Mouse (Mus musculus) cerebellum, postnatal 14 days (tissue): ENCODE measurements at regions not wholly inside any gene's neighbourhood (a gene's known extent, or its start where the extent isn't known, plus 50 kb on each side); places are given as distances from the start of the nearest gene placed in this dataset.

Source experiments
- DNase-seq, 2 experiments: peaks; one replicate each; pipeline ENCODE4 v3.0.0; 2021; ENCODE audit warnings: mixed read lengths in 2 of 2

DNA sequence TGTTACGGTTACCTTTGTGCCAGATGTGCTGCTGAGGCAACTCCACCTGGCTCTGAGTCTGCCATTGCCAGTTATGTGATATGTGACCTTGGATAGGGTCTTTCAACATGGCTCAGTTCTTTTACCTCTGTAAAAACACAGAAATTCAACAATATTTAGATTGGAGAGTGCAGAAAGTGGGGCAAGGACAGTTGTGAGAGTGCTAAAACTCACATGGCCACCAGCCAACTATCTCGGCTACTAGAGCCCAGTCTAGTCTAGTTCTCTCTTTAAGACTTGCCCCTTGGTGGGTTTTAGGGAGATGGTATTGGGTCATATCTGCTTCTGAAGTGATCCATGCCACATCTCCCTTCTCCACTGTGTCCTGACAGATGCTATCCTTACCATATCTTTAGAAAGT is 233.0 kb downstream of the Phf14 start:
- DNase-seq = no peak

DNA sequence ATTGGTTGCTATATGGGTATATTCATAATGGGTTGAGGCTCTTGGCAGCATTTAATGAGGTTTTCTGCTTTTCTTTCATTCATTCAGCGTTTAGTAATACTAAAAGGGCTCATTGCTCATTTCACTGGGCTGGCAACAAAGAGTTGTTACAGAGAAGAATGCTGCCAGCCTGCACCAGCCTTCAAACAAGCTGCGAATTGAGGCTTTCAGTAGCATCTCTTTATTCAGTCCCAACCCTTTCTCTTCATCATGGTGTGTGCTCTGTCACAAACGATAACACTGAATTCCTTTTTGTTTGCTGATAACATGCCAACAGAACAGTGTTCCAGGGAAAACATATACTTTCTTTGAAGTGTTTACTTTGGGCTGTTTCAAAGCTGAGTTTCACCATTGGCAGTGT is 237.6 kb downstream of the Phf14 start:
- DNase-seq = no peak

DNA sequence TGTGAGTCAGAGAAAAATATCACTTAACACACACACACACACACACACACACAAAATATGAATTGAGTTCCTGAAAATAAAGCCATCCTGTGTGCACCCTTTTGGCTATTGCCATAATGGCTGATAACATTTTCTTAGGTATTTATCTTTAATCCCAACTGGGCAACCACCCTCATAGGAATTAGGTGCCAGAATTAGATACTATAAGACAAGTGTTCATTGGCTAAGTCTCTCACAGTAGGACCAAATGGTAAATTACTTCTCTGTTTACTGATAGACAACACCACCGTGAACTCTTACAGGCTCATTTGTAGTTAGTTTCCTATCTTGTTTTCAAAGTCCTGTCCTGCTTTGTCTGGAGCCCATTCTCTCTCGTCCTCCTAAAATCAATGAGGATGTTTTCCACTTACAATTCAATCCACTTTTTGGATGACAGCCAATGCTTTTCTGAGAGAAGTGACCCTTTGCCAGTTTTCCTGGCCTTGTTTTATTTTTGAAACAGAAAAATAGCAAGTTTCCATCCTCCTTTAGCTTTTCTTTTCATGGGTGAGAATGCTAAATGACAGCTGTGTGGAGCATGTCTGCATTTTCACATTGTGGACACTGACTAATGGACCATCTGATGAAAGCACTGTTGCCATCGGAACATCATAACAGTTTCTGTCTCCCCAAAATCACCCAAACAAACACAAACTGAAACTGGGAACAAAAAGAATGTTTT is 243.2 kb downstream of the Phf14 start:
- no peak for DNase-seq

DNA sequence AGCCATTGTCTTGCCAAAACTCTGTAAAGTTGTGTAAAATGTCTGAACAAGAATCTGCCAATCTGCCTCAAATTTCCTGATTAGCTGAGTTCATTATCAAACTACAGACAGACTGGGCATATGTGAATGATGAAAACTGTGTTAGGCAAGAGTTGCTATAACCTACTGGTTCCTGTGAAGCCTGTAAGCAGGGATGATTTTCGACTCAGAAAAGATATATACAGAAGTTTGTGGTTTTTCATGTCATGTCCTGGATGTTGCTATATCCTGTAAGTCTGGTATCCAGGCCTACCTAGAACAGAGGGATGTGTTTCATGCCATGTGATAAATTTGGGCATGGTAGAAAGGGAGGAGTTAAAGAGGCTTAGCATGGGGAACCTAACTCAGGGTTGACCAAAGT is 256.4 kb downstream of the Phf14 start:
- DNase-seq = no peak

DNA sequence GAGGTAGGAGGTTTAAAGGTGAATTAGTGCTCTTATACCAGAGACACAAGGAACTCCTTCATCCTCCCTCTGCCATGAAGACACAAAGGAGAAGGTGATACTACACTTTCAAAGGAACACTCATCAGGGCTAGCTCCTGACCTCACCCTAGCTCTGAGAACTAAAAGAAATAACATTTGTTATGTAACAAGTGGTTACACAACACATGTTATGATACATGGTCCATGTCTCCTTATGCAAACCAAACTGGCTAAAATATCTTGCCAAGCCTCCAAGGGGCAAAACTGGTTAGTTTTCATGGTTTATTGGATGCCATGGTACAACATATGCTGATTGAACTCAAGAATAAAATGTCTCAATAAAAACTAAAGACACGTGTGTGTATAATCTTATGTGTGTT is 260.9 kb downstream of the Phf14 start:
- DNase-seq = peak in 1 of 2 experiments; percentile 11

DNA sequence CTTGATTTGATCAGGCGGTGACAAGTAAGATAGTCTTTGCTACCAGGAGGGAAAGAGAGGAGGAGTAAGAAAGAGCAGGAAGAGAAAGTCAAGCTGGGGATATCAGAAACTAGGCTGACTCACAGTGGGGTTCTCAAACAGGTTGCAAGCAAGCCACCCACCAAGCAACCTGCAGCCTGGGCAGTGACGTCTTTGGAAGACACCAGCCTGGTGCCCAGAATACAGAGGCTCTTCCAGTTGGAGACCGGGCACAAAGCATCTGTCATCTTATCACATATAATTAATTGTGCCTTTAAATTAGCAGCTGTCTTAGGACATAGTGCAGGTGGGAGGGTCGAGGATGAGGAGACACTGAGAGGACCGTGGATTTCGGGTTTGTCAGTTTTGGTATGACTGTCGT is 261.8 kb downstream of the Phf14 start:
- DNase-seq = peak; percentile 60 to 66

DNA sequence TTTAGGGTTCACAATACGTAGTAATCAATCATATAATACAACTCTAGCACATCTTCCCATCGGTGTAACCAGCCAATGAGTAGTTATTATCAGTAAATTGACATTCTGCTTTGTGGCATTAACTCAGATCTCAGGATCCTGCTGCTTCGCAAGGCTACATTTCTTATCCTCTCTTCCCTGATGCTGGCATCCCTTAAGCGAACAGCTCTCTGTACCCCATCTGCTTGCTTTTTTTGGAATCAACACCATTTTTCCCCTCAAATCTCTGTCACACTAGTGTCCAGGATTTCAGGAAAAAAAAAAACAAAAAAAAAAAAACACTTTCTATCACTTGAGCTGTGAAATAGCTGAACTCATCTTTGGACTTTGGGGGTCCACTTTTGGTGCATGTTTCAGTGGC is 263.1 kb downstream of the Phf14 start:
- no peak for DNase-seq

DNA sequence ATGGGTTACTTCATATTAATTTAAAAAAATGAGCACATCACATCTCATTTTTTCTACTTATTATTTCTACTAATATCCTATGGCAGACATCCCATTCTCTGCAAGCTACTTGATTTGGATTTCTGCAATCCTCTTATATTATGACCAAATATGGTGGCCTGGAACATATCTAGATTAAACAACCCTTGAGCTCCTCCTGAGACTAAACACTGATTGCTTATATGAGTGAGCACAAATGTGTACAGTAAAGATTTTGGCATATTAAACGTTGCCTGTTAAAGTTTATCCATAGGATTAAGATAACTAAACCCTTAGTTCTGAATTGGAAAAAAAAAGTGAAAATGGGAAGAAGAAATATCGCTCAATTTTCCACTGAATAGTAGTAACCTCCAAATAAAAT is 263.6 kb downstream of the Phf14 start:
- DNase-seq = no peak

DNA sequence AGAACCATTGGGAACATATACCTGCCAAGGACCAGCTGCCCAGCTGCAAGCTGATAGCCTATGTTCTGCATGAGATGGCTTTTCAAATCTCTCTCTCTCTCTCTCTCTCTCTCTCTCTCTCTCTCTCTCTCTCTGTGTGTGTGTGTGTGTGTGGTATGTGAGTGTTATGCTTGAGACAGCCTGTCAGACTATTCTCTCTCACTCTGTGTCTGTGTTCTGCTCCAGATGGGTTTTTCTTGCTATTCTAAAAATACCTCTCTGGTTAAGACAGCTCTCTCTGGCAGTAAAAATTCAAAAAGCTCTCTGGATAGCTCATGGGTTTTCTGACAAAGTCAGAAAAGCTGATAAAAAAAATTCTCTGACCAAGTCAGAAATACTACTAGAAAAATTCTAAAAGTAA is 270.4 kb downstream of the Phf14 start:
- no peak for DNase-seq

DNA sequence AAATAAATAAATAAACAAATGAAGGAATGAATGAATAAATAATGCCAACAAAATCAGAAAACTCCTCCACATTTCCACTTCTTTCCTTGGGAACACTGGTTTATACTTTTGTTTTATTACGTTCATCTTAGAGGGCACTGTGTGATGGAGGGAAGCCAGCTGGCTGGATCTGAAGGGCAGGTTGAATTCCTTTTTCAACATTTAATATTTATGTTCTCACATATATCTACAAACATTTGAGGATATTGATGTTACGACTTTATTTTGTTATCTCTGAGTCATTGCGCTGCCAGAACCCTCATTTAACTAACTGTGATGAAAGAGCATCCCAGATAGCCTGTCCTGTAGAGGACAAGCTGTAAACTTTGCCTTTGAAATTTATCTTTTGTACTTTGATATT is 273.3 kb downstream of the Phf14 start:
- no peak for DNase-seq

DNA sequence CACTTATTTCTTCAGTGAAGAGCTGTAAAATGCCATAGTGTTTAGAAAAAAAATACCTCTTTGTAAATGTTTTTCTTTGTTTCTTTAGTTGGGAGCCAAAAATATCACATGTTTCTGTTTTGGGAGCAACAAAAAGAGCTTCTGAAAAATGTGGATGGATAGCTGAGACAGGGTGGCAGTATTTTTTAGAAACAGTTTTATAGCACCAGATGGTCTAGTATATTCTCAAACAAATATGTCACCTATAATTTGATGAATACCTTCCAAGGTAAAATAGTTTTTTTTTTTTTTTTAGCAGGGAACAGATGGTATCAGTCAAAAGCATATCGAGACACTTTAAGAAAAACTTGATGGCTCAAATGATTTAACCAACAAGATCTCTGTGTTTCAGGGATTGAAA is 302.6 kb downstream of the Phf14 start:
- peak in 1 of 2 experiments; percentile 1 for DNase-seq

DNA sequence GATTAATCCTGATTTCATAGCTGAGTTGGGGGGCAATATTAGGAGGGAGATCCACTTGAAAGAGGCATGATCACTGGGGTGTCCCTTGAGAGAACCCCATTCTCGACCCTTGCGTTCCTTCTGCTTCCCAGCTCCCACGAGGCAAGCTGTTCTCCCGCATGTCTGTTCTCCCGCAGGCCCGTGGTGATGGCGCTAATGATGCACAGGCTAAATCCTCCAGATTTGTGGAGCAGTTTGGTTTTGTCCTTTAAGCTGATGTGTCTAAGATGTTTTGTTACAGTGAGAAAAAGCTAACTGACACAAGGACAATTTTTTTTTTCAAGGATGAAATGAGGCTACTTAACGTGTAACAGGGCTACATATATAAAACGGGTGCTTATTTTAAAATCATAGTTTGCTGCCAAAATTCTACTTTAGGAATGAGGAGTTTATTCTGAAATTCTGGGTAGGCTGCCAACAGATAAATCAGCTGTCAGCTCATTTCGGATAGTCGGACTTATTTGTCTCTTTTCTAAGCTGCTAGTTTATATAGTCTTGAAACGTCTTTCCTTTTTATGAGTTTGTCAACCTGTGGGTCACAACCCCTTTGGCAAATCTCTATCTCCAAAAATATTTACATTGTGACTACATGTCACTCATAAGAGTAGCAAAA is 307.0 kb downstream of the Phf14 start:
- no peak for DNase-seq

DNA sequence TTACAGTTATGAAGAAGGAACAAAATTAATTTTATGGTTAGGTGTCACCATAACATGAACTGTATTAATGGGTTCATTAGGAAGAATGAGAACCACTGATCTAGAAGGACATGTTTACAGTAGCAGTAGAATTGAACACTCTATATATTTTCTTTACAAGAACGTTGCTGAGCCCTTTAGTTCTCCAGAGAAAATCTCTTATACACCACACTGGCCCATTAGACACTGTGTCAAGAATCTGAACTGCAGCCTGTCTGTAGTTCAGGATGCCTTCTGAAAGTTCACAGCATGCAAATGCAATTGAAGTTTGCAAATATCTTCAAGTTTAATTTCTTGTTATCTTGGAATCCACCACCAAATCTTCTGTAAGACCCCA is 307.6 kb downstream of the Phf14 start:
- DNase-seq = no peak

DNA sequence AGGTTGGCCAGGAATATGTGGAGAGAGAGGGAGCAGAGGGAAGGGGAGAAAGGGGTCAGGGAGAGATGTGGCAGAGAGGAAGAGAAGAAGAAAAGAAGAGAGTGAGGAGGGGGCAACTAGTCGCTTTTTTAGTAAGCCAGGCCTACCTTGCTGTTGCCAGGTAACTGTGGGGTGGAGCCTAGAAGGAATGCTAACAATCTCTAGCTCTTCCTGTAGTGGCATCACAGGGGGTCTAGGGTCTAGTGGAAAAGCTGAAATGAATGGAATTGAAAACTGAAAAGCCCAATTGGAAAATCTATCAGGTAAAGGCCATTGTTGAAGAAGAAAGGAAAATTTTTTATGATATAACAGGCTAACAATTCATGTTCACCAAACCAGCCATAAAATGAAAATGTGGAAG is 336.5 kb downstream of the Phf14 start:
- DNase-seq = no peak

DNA sequence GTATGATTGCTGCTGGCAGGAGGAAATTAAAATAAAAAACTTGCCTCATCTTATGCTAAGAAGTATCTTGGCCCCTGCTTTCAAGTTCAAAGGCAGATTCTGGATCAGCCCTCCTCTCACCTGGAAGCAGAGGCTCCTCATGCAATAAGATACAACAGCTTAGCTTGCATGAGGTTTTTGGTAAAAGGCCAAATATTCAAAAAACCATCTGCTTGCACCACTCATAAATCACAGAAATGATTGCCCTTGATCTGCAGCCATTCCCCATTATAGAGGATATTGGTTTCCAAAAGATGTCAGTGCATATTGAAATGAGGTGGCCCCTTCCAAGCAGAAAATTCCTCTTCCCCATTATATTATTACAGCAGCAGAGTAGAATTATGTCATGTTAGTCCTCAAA is 340.4 kb downstream of the Phf14 start:
- peak; percentile 4 to 31 for DNase-seq

DNA sequence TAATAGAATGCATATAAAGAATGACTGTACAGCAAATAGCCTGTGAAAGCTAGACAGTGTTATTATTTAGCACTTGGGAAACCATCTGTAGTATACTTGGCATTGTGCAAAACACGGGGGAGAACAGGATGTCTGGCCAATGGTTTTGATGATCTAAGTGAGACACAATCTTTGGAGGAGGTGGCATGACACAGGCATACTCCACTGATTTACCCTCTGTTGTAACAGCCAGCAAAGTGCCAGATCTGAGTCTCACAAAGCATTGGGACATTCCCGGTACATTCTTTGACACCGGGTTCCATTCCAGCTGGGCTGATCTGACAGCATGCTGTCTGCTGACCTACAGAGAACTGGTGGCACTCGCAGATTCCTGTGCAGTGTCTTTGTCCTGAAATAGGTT is 341.0 kb downstream of the Phf14 start:
- DNase-seq = peak; percentile 45 to 49

DNA sequence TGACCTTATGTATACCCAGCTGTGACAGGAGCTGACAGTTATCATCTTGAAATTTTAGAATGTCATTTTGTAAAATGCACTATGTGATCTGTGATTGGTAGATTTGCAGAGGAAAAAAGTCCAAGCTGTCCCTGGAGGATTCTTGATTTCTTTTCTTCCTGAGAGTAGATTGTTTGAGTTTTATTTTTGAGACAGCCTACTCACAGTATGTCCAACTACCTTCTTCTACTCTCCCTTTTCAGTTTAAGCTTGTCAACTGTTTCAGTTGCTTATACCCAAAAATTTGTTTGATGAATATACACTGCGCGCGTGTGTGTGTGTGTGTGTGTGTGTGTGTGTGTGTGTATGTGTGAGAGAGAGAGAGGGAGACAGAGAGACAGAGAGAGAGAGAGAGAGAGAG is 346.9 kb downstream of the Phf14 start:
- DNase-seq = no peak

DNA sequence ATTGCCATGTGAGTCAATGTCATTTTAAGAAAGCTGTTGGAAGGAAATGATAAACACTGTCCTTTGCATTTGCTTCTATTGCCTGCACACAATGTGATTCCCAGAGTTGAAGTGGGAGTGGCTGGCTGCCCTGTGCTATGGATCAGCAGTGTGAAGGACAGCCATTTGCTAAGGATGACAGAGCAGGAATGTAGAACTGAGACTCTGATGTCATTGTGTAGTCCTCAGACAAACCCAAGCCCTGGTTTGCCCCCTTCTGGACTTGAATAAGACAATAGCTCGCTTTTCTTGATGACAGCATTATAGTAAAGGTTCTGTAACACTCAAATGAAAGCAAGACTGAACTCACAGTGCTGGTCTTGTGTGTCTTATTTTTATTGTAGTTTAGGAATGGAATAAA is 347.8 kb downstream of the Phf14 start:
- DNase-seq = no peak

DNA sequence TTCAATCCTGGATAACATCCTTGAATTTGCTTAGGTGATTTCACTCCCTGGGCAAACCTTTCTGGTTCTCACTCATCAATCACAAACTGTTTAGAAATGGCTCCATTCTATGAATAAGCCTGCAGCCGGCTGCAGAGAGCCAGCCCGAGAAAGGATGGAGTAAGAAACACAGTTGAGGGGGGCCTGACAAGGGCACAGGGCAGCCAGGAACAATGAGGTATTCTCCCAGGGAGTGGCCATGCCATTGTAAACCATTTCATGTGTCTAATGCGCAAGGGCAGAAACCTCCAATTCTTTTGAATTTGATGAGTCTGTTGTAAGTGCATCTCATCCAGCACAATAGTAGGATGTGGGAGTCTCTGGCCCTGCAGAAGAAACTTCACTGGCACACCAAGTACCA is 350.7 kb downstream of the Phf14 start:
- DNase-seq = no peak

DNA sequence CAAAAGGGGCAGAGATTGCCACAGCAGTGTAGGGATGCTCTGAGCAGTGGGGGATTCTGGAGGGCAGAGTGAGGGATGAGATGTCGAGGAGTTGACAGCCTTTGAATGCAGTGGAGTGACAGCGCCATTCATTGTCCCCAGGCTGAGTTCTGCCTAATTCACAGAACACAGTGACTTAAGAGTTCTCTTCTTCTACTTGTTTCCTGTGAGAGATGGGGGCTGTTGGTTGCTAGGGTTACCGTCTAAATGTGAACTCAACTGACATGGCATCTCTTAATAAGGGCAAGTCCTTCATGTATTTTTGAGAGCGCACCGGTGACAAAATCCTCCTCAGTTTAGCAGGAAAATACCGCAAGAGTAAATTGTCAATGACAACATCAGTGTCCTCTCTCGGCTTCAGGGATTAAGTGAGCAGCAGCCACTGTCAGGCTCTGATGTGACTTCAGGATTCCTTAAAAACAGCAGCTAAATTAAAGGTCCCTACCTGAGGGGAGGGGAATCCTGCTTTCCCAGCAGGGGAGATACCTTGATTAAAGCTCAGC is 351.4 kb downstream of the Phf14 start:
- peak in 1 of 2 experiments; percentile 20 for DNase-seq

DNA sequence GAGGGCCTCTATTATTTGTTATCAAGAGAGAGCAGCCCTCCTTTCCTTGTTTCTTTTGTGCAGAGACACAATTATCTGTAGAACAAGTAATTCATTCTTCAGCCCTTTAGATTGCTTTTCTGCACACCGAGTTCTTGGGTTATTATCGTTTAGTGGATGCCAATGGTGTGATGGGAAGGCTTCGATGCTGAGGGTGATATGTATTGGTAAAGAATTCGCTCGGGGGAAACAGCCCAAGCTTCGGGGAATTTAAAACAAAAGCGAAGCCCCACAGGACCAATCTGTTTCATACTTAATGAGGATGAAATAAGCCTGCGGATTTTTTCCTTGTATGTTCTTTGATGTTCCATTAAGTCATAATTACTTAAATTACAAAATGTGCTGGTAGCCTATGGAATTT is 352.0 kb downstream of the Phf14 start:
- no peak for DNase-seq

DNA sequence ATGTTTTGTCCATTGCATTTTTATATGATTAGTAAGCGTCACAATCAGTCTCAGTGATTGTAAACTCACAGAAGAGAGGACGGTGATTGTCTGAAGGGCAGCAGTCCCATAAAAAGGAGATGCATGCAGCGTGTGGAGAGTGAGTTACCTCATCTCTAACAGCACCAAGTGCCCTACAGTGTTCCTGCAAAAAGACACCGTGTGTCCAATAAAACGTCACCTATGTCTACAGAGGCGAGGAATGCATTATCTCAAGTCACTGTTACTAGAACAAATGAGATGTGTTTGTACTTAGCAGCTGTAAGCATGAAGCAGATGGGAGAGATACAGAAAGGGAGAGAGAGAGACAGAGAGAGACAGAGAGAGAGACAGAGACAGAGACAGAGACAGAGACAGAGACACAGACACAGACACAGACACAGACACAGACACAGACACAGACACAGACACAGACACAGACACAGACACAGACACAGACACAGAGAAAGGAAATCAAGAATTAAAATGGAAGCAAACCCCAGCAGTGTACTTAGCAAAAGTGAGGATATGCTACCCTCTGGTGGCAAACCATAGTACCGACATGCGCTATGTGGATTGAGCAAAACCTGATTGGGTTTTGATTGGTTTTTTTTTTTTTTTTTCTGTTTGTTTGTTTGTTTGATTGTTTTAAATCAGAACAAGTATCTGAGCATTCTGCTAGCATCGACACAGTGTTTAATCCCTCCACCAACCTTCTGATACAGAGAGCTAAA is 352.9 kb downstream of the Phf14 start:
- DNase-seq = peak; percentile 77 to 84
